Mouse (Mus musculus): ENCODE results near the gene Col23a1. TPM values are rescaled to one million over a fixed set of nuclear protein-coding genes. Genes with fewer than 3 reads are reported as not detected.

Gene Col23a1
- total and polyA plus RNA-seq, 2 experiments from 2014 or later, result 3.5 to 7.2 TPM

GRCm38 (mm10) chr11:51587059-51587458 is 297.3 kb downstream of the Col23a1 start:
- no peak overlapping the region for H3K4me2 ChIP-seq (ENCODE audit: low read depth, low read length)
- H3K27me3 ChIP-seq (ENCODE audit: control insufficient read depth, insufficient read depth, low read length), result no peaks in the 10 kb centered on the region
- ATAC-seq (ENCODE audit: insufficient read depth, low read depth), result no peak
- no peak for DNase-seq (ENCODE audit: low spot score)
- H3K27ac ChIP-seq (ENCODE audit: low read depth), result no peak overlapping the region
- no peak for TF ChIP-seq CTCF (IDR thresholded peaks at IDR 0.05; ENCODE audit: low read depth)
- no peak for TF ChIP-seq EP300 (IDR thresholded peaks at IDR 0.05; ENCODE audit: low read depth)
- peaks cover 56% of the 10 kb centered on the region for H3K36me3 ChIP-seq (replicated peaks; ENCODE audit: control insufficient read depth, insufficient read depth, low read length)
- H3K9ac ChIP-seq (replicated peaks; ENCODE audit: low read depth, low read length), result no peak overlapping the region
- peaks cover 25% of the 10 kb centered on the region for H3K4me1 ChIP-seq (ENCODE audit: control insufficient read depth, insufficient read depth)
- WGBS, result 83% methylated on average over 1 of the region's 1 CpGs
- no peak overlapping the region for H3K4me3 ChIP-seq (ENCODE audit: low read depth, low read length)
- H3K9me3 ChIP-seq (replicated peaks; ENCODE audit: control insufficient read depth, low read length), result no peaks in the 10 kb centered on the region

DNA sequence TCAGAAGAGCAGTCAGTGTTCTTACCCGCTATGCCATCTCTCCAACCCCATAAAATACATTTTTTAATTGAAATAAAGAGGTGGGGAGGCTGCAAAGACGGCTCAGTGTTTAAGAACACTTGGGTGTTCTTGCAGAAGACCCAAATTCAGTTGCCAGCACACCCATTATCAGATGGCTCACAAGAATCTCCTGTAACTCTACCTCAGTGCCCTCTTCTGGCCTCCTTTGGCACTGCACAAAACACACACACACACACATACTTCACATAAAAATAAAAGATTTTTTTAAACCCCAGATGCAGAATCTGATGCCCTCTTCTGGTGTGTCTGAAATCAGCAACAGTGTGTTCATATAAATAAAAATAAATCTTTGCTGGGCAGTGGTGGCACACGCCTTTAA is 299.1 kb downstream of the Col23a1 start:
- Histone ChIP-seq H3K9ac (replicated peaks; ENCODE audit: low read depth, low read length) (no peak overlapping the region), H3K27ac (ENCODE audit: low read depth) (no peak overlapping the region), H3K9me3 (replicated peaks; ENCODE audit: control insufficient read depth, low read length) (no peaks in the 10 kb centered on the region), H3K4me3 (ENCODE audit: low read depth, low read length) (no peak overlapping the region), H3K27me3 (ENCODE audit: control insufficient read depth, insufficient read depth, low read length) (no peaks in the 10 kb centered on the region), H3K4me1 (ENCODE audit: control insufficient read depth, insufficient read depth) (peaks cover 17% of the 10 kb centered on the region), H3K36me3 (replicated peaks; ENCODE audit: control insufficient read depth, insufficient read depth, low read length) (peaks cover 74% of the 10 kb centered on the region), H3K4me2 (ENCODE audit: low read depth, low read length) (no peak overlapping the region)
- ATAC-seq (ENCODE audit: insufficient read depth, low read depth) (no peak), DNase-seq (ENCODE audit: low spot score) (no peak)
- 98% methylated on average over 3 of the region's 3 CpGs for WGBS
- no peak for TF ChIP-seq EP300 (IDR thresholded peaks at IDR 0.05; ENCODE audit: low read depth)
- TF ChIP-seq CTCF (IDR thresholded peaks at IDR 0.05; ENCODE audit: low read depth), result no peak

- H3K9ac ChIP-seq (replicated peaks; ENCODE audit: low read depth, low read length), result no peak overlapping the region
- no peak overlapping the region for H3K4me2 ChIP-seq (ENCODE audit: low read depth, low read length)
- no peak for DNase-seq (ENCODE audit: low spot score)
- TF ChIP-seq EP300 (IDR thresholded peaks at IDR 0.05; ENCODE audit: low read depth), result no peak
- no peak for TF ChIP-seq CTCF (IDR thresholded peaks at IDR 0.05; ENCODE audit: low read depth)
- H3K27ac ChIP-seq (ENCODE audit: low read depth), result no peak overlapping the region
- no peak for ATAC-seq (ENCODE audit: insufficient read depth, low read depth)
- peaks cover 84% of the 10 kb centered on the region for H3K36me3 ChIP-seq (replicated peaks; ENCODE audit: control insufficient read depth, insufficient read depth, low read length)
- no peaks in the 10 kb centered on the region for H3K9me3 ChIP-seq (replicated peaks; ENCODE audit: control insufficient read depth, low read length)
- no peak overlapping the region for H3K4me3 ChIP-seq (ENCODE audit: low read depth, low read length)
- H3K4me1 ChIP-seq (ENCODE audit: control insufficient read depth, insufficient read depth), result peaks cover 14% of the 10 kb centered on the region
- H3K27me3 ChIP-seq (ENCODE audit: control insufficient read depth, insufficient read depth, low read length), result no peaks in the 10 kb centered on the region
These were observed 300.3 kb downstream of the Col23a1 start for GRCm38 (mm10) chr11:51590002-51590401.

DNA sequence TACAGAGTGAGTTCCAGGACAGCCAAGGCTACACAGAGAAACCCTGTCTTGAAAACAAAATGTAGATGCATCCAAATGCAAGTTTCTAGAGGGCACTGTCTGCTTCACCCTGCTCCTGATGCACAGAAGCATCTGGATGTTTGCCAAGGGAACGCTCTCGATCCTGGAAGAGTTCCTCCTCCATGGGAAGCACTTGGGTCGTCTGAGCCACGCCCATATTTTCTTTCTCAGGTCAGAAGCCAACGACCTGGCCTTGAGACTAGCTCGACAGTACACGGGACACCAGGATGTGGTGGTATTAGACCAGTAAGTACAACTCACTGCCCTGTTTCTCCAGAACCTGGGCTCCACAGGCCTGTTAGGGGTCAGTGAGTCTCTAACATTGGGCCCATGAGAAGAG is 301.4 kb downstream of the Col23a1 start:
- peaks cover 96% of the 10 kb centered on the region for H3K36me3 ChIP-seq (replicated peaks; ENCODE audit: control insufficient read depth, insufficient read depth, low read length)
- WGBS, result 40% methylated on average over 7 of the region's 7 CpGs

DNA sequence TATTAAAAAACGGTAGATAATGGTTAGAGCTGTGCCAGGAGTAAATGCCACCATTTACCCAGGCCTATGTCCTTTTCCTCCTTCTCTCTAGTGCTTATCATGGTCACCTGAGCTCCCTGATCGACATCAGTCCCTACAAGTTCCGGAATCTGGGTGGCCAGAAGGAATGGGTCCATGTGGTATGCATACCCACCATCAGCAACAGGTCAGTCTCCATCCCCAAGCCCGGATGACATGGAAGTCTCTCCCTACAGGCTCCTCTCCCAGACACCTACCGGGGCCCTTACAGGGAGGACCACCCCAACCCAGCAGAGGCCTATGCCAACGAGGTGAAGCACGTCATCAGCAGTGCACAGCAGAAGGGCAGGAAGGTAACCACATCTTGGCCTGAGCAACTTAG is 302.2 kb downstream of the Col23a1 start:
- TF ChIP-seq EP300 (IDR thresholded peaks at IDR 0.05; ENCODE audit: low read depth) (no peak), CTCF (IDR thresholded peaks at IDR 0.05; ENCODE audit: low read depth) (no peak)
- DNase-seq (ENCODE audit: low spot score), result no peak
- no peak overlapping the region for H3K9ac ChIP-seq (replicated peaks; ENCODE audit: low read depth, low read length)
- no peaks in the 10 kb centered on the region for H3K9me3 ChIP-seq (replicated peaks; ENCODE audit: control insufficient read depth, low read length)
- H3K4me3 ChIP-seq (ENCODE audit: low read depth, low read length), result no peak overlapping the region
- 83% methylated on average over 7 of the region's 7 CpGs for WGBS
- no peaks in the 10 kb centered on the region for H3K27me3 ChIP-seq (ENCODE audit: control insufficient read depth, insufficient read depth, low read length)
- H3K4me2 ChIP-seq (ENCODE audit: low read depth, low read length), result no peak overlapping the region
- H3K4me1 ChIP-seq (ENCODE audit: control insufficient read depth, insufficient read depth), result 0 out of 2 replicates have a peak, but pooled peaks cover 3% of the 10 kb centered on the region
- no peak for ATAC-seq (ENCODE audit: insufficient read depth, low read depth)
- no peak overlapping the region for H3K27ac ChIP-seq (ENCODE audit: low read depth)
- peaks cover 98% of the 10 kb centered on the region for H3K36me3 ChIP-seq (replicated peaks; ENCODE audit: control insufficient read depth, insufficient read depth, low read length)

More for the DNA sequence above, 301.4 kb downstream of the Col23a1 start:
- no peaks in the 10 kb centered on the region for H3K27me3 ChIP-seq (ENCODE audit: control insufficient read depth, insufficient read depth, low read length)
- no peak for TF ChIP-seq CTCF (IDR thresholded peaks at IDR 0.05; ENCODE audit: low read depth)
- no peak for TF ChIP-seq EP300 (IDR thresholded peaks at IDR 0.05; ENCODE audit: low read depth)
- H3K4me3 ChIP-seq (ENCODE audit: low read depth, low read length), result no peak overlapping the region
- no peak for DNase-seq (ENCODE audit: low spot score)
- H3K4me2 ChIP-seq (ENCODE audit: low read depth, low read length), result no peak overlapping the region
- H3K9ac ChIP-seq (replicated peaks; ENCODE audit: low read depth, low read length), result no peak overlapping the region
- no peak overlapping the region for H3K27ac ChIP-seq (ENCODE audit: low read depth)
- no peak for ATAC-seq (ENCODE audit: insufficient read depth, low read depth)
- no peaks in the 10 kb centered on the region for H3K9me3 ChIP-seq (replicated peaks; ENCODE audit: control insufficient read depth, low read length)
- 0 out of 2 replicates have a peak, but pooled peaks cover 3% of the 10 kb centered on the region for H3K4me1 ChIP-seq (ENCODE audit: control insufficient read depth, insufficient read depth)

- TF ChIP-seq EP300 (IDR thresholded peaks at IDR 0.05; ENCODE audit: low read depth) (no peak), CTCF (IDR thresholded peaks at IDR 0.05; ENCODE audit: low read depth) (no peak)
- H3K9ac ChIP-seq (replicated peaks; ENCODE audit: low read depth, low read length), result no peak overlapping the region
- DNase-seq (ENCODE audit: low spot score) (no peak), ATAC-seq (ENCODE audit: insufficient read depth, low read depth) (no peak)
- no peak overlapping the region for H3K4me2 ChIP-seq (ENCODE audit: low read depth, low read length)
- no peak overlapping the region for H3K27ac ChIP-seq (ENCODE audit: low read depth)
- WGBS, result 99% methylated on average over 4 of the region's 4 CpGs
- H3K9me3 ChIP-seq (replicated peaks; ENCODE audit: control insufficient read depth, low read length), result no peaks in the 10 kb centered on the region
- no peaks in the 10 kb centered on the region for H3K4me1 ChIP-seq (ENCODE audit: control insufficient read depth, insufficient read depth)
- peaks cover 98% of the 10 kb centered on the region for H3K36me3 ChIP-seq (replicated peaks; ENCODE audit: control insufficient read depth, insufficient read depth, low read length)
- H3K4me3 ChIP-seq (ENCODE audit: low read depth, low read length), result no peak overlapping the region
- H3K27me3 ChIP-seq (ENCODE audit: control insufficient read depth, insufficient read depth, low read length), result no peaks in the 10 kb centered on the region
These were observed 303.6 kb downstream of the Col23a1 start for GRCm38 (mm10) chr11:51593368-51593767.

All from heart, postnatal 0 days (tissue).